Mouse (Mus musculus) neural tube, embryonic 14.5 days (tissue): Measurements from ENCODE around the gene Eva1c. TPM values are rescaled to one million over a fixed set of nuclear protein-coding genes. Genes with fewer than 3 reads are reported as not detected.

Source experiments
- ATAC-seq: fragments of 200-750 bp; cut with Nextera tagmentation; 2 replicates; pipeline ENCODE4 v1.8.0; 2017; ENCODE audit warnings: low read depth, mild to moderate bottlenecking, moderate TSS enrichment, moderate library complexity
- H3K27ac ChIP-seq: fragments of 300-500 bp; sonication (generic); 2 replicates; pipeline ENCODE4 v1.5.1; 2014; ENCODE audit warnings: low read depth, mild to moderate bottlenecking, control low read depth, low read length, moderate library complexity, mixed read lengths
- H3K27me3 ChIP-seq: fragments of 300-500 bp; sonication (generic); 2 replicates; pipeline ENCODE4 v1.6.1; 2014; ENCODE audit warnings: low read length; ENCODE audit not compliant: control insufficient read depth, insufficient read depth
- H3K36me3 ChIP-seq: fragments of 300-500 bp; sonication (generic); 2 replicates; pipeline ENCODE4 v1.6.1; 2014; ENCODE audit warnings: low read length, mixed read lengths; ENCODE audit not compliant: control insufficient read depth, insufficient read depth
- H3K4me1 ChIP-seq: fragments of 300-500 bp; sonication (generic); 2 replicates; pipeline ENCODE4 v1.6.1; 2014; ENCODE audit warnings: low read length; ENCODE audit not compliant: control insufficient read depth, insufficient read depth
- H3K4me2 ChIP-seq: fragments of 300-500 bp; sonication (generic); 2 replicates; pipeline ENCODE4 v1.6.1; 2014; ENCODE audit warnings: mild to moderate bottlenecking, low read depth, low read length, control low read depth
- H3K4me3 ChIP-seq: fragments of 300-500 bp; sonication (generic); 2 replicates; pipeline ENCODE4 v1.5.1; 2014; ENCODE audit warnings: low read depth, low read length, control low read depth, mixed read lengths
- H3K9ac ChIP-seq: fragments of 300-500 bp; sonication (generic); replicated peaks from 2 replicates; pipeline ENCODE4 v1.6.1; 2014; ENCODE audit warnings: low read depth, mild to moderate bottlenecking, control low read depth, low read length, mixed read lengths
- H3K9me3 ChIP-seq: fragments of 300-500 bp; sonication (generic); 2 replicates; pipeline ENCODE4 v1.6.1; 2016; ENCODE audit warnings: low read length; ENCODE audit not compliant: control insufficient read depth
- WGBS: fragments of 180-500 bp; shearing (Covaris S2); extraction: QIAGEN DNeasy Blood & Tissue Kit; methylation state at CpG from one replicate; pipeline ENCODE4 v1.1.7; 2014; 5-methylcytosine and 5-hydroxymethylcytosine counted together
- polyA plus RNA-seq: library from polyadenylated mRNA; unstranded; fragments of >200 nt; fragmentation: Nextera tagmentation; extraction: Ambion mirVana; gene quantifications from 2 replicates; pipeline ENCODE4 v1.2.1, GENCODE M21; 2014

Eva1c gene
- polyA plus RNA-seq, 1 experiment from 2014 or later: 2.2 TPM

GRCm38 (mm10) chr16:90933534-90934176 is 107.1 kb downstream of the Eva1c start:
- WGBS: 35% methylated on average over 13 of the region's 13 CpGs
- H3K4me3 ChIP-seq: peak overlapping the region; percentile 86
- peaks cover 17% of the 10 kb centered on the region for H3K36me3 ChIP-seq
- H3K9ac ChIP-seq: peak overlapping the region; percentile 72
- no peak overlapping the region; the same call in 1 of the 2 replicates for H3K27ac ChIP-seq
- no peaks in the 10 kb centered on the region for H3K27me3 ChIP-seq
- H3K4me2 ChIP-seq: peak overlapping the region; percentile 77
- peaks cover 5% of the 10 kb centered on the region; the same call in 1 of the 2 replicates for H3K4me1 ChIP-seq
- no peak for ATAC-seq
- H3K9me3 ChIP-seq: no peaks in the 10 kb centered on the region

GRCm38 (mm10) chr16:90934193-90934686 is 107.7 kb downstream of the Eva1c start:
- peak overlapping the region; percentile 81 for H3K27ac ChIP-seq
- WGBS: under 1% methylated on average over 38 of the region's 38 CpGs
- peak; percentile 59 for ATAC-seq

GRCm38 (mm10) chr16:90934687-90935328 is 108.3 kb downstream of the Eva1c start, which contains the start of gene Cfap298:
Cfap298 (minus strand) TSS chr16:90935114.
- Histone ChIP-seq H3K4me1 (peaks cover 5% of the 10 kb centered on the region; the same call in 1 of the 2 replicates), H3K36me3 (peaks cover 15% of the 10 kb centered on the region), H3K4me2 (peak within 1 kb of the TSS; percentile 77), H3K27me3 (no peaks in the 10 kb centered on the region), H3K9me3 (no peaks in the 10 kb centered on the region), H3K27ac (peak within 1 kb of the TSS; percentile 81), H3K4me3 (peak within 1 kb of the TSS; percentile 86), H3K9ac (peak within 1 kb of the TSS; percentile 72)
- ATAC-seq: peak; percentile 98
- under 1% methylated on average over 56 of the region's 56 CpGs for WGBS

More at GRCm38 (mm10) chr16:90934193-90934686, 107.7 kb downstream of the Eva1c start:
- Histone ChIP-seq H3K9ac (peak overlapping the region; percentile 72), H3K36me3 (peaks cover 15% of the 10 kb centered on the region), H3K27me3 (no peaks in the 10 kb centered on the region), H3K4me1 (peaks cover 5% of the 10 kb centered on the region; the same call in 1 of the 2 replicates), H3K9me3 (no peaks in the 10 kb centered on the region), H3K4me3 (peak overlapping the region; percentile 86), H3K4me2 (peak overlapping the region; percentile 77)

- ATAC-seq: no peak
- no peaks in the 10 kb centered on the region for H3K27me3 ChIP-seq
- H3K36me3 ChIP-seq: peaks cover 47% of the 10 kb centered on the region
- no peak overlapping the region for H3K9ac ChIP-seq
- no peaks in the 10 kb centered on the region for H3K9me3 ChIP-seq
- 94% methylated on average over 7 of the region's 7 CpGs for WGBS
- H3K4me1 ChIP-seq: no peaks in the 10 kb centered on the region
- H3K4me2 ChIP-seq: no peak overlapping the region
- H3K4me3 ChIP-seq: no peak overlapping the region
- H3K27ac ChIP-seq: no peak overlapping the region
Measured at GRCm38 (mm10) chr16:90941246-90941645, 114.7 kb downstream of the Eva1c start.

GRCm38 (mm10) chr16:90946977-90947376 is 120.5 kb downstream of the Eva1c start:
- ATAC-seq: no peak
- no peak overlapping the region for H3K27ac ChIP-seq
- H3K4me1 ChIP-seq: no peaks in the 10 kb centered on the region
- WGBS: 85% methylated on average over 8 of the region's 8 CpGs
- no peak overlapping the region for H3K4me3 ChIP-seq
- H3K36me3 ChIP-seq: peaks cover 53% of the 10 kb centered on the region
- H3K27me3 ChIP-seq: no peaks in the 10 kb centered on the region
- no peak overlapping the region for H3K4me2 ChIP-seq
- H3K9ac ChIP-seq: no peak overlapping the region
- H3K9me3 ChIP-seq: no peaks in the 10 kb centered on the region

- peaks cover 34% of the 10 kb centered on the region for H3K36me3 ChIP-seq
- no peak for ATAC-seq
- WGBS: 66% methylated on average over 17 of the region's 17 CpGs
Measured at GRCm38 (mm10) chr16:90950354-90950963, 123.9 kb downstream of the Eva1c start.

GRCm38 (mm10) chr16:90953147-90953546 is 126.6 kb downstream of the Eva1c start:
- Histone ChIP-seq H3K27ac (no peak overlapping the region), H3K27me3 (no peaks in the 10 kb centered on the region), H3K4me3 (no peak overlapping the region), H3K4me2 (no peak overlapping the region), H3K9ac (no peak overlapping the region), H3K4me1 (no peaks in the 10 kb centered on the region), H3K36me3 (peaks cover 33% of the 10 kb centered on the region), H3K9me3 (no peaks in the 10 kb centered on the region)
- WGBS: 90% methylated on average over 9 of the region's 9 CpGs
- no peak for ATAC-seq

More at GRCm38 (mm10) chr16:90950354-90950963, 123.9 kb downstream of the Eva1c start:
- no peaks in the 10 kb centered on the region for H3K9me3 ChIP-seq
- H3K4me3 ChIP-seq: no peak overlapping the region
- H3K4me2 ChIP-seq: no peak overlapping the region
- no peak overlapping the region for H3K27ac ChIP-seq
- no peak overlapping the region for H3K9ac ChIP-seq
- H3K4me1 ChIP-seq: no peaks in the 10 kb centered on the region
- no peaks in the 10 kb centered on the region for H3K27me3 ChIP-seq

- no peak for ATAC-seq
- Histone ChIP-seq H3K4me3 (no peak overlapping the region), H3K4me1 (no peaks in the 10 kb centered on the region), H3K9me3 (no peaks in the 10 kb centered on the region), H3K36me3 (peaks cover 33% of the 10 kb centered on the region), H3K4me2 (no peak overlapping the region), H3K27me3 (no peaks in the 10 kb centered on the region), H3K9ac (no peak overlapping the region), H3K27ac (no peak overlapping the region)
- WGBS: 92% methylated on average over 6 of the region's 6 CpGs
Measured at GRCm38 (mm10) chr16:90953770-90954169, 127.3 kb downstream of the Eva1c start.
